Mouse (Mus musculus) CH12.LX (cell line): ENCODE measurements at regions not wholly inside any gene's neighbourhood (a gene's known extent, or its start where the extent isn't known, plus 50 kb on each side); places are given as distances from the start of the nearest gene placed in this dataset.

Experiments used
- DNase-seq: peaks from one replicate; pipeline ENCODE4 v3.0.0-alpha.2; 2013; ENCODE audit errors: extremely low read depth
- H3K27ac ChIP-seq: 2 replicates; pipeline ENCODE4 v1.5.1; 2012; ENCODE audit warnings: low read depth, mild to moderate bottlenecking, control low read depth, moderate library complexity; ENCODE audit not compliant: insufficient read depth
- H3K27me3 ChIP-seq: replicated peaks from 2 replicates; pipeline ENCODE3; 2012; ENCODE audit warnings: inconsistent platforms
- H3K36me3 ChIP-seq, 2 experiments: replicated peaks in 1 of 2; 2 replicates each; pipeline versions ENCODE3 to v1.6.1; 2012; ENCODE audit warnings: inconsistent platforms in 1 of 2, low read length in 1 of 2, mild to moderate bottlenecking in 1 of 2, mixed read lengths in 1 of 2, moderate library complexity in 1 of 2; ENCODE audit not compliant: control insufficient read depth in 1 of 2, insufficient read depth in 1 of 2
- H3K4me1 ChIP-seq, 2 experiments: 2 replicates each; pipeline ENCODE4 v1.6.1; 2012; ENCODE audit warnings: inconsistent platforms in 1 of 2, moderate library complexity in 1 of 2; ENCODE audit not compliant: insufficient read depth in 2 of 2, control insufficient read depth in 1 of 2
- H3K4me2 ChIP-seq: 2 replicates; pipeline ENCODE4 v1.6.1; 2012; ENCODE audit warnings: low read depth, mild to moderate bottlenecking, control low read depth; ENCODE audit not compliant: poor library complexity, insufficient read depth, severe bottlenecking
- H3K4me3 ChIP-seq, 3 experiments: fragments of 150-350 bp in 1 of 3; sonication (generic) in 1 of 3; replicated peaks in 1 of 3; 2 replicates each; pipeline versions ENCODE3 to v1.5.1; 2011 to 2012; ENCODE audit warnings: low read depth in 2 of 3, low read length in 2 of 3, mild to moderate bottlenecking in 2 of 3, moderate library complexity in 2 of 3, control low read depth in 1 of 3, improper control_type of control experiment in 1 of 3, inconsistent platforms in 1 of 3, mixed read lengths in 1 of 3; ENCODE audit not compliant: poor library complexity in 1 of 3
- H3K79me2 ChIP-seq: replicated peaks from 2 replicates; pipeline ENCODE4 v1.6.1; 2012; ENCODE audit warnings: mild to moderate bottlenecking, moderate library complexity; ENCODE audit not compliant: control insufficient read depth, poor library complexity, insufficient read depth, severe bottlenecking; ENCODE audit errors: extremely low read depth
- H3K9ac ChIP-seq: 2 replicates; pipeline ENCODE4 v1.6.1; 2012; ENCODE audit warnings: low read depth, mild to moderate bottlenecking, control low read depth, moderate library complexity; ENCODE audit not compliant: insufficient read depth
- H3K9me3 ChIP-seq: replicated peaks from 2 replicates; pipeline ENCODE3; 2012; ENCODE audit warnings: low read length, inconsistent platforms, mixed read lengths
- BHLHE40 ChIP-seq: IDR thresholded peaks from 2 replicates; pipeline ENCODE4 v1.6.1; 2011; ENCODE audit warnings: mild to moderate bottlenecking, low read depth, low read length, improper control_type of control experiment
- CHD1 ChIP-seq: IDR thresholded peaks from 2 replicates; pipeline ENCODE4 v1.6.1; 2012; ENCODE audit warnings: low read depth, low read length, improper control_type of control experiment, inconsistent platforms
- E2F4 ChIP-seq: IDR thresholded peaks from 2 replicates; pipeline ENCODE4 v1.6.1; 2011; ENCODE audit warnings: low read depth, low read length, improper control_type of control experiment; ENCODE audit not compliant: insufficient replicate concordance
- ELF1 ChIP-seq: IDR thresholded peaks from 2 replicates; pipeline ENCODE4 v1.6.1; 2014; ENCODE audit warnings: low read depth, mild to moderate bottlenecking, inconsistent platforms, low read length, improper control_type of control experiment
- EP300 ChIP-seq: IDR thresholded peaks from 2 replicates; pipeline ENCODE4 v1.6.1; 2011; ENCODE audit warnings: low read length, improper control_type of control experiment
- ETS1 ChIP-seq: conservative IDR thresholded peaks from 2 replicates; pipeline ENCODE4 v1.6.1; 2012; ENCODE audit warnings: low read depth, mild to moderate bottlenecking, inconsistent platforms, low read length, improper control_type of control experiment, moderate library complexity
- HCFC1 ChIP-seq: IDR thresholded peaks from 2 replicates; pipeline ENCODE4 v1.6.1; 2012; ENCODE audit warnings: low read depth, mild to moderate bottlenecking, inconsistent platforms, low read length, improper control_type of control experiment
- JUN ChIP-seq: IDR thresholded peaks from 2 replicates; pipeline ENCODE4 v1.6.1; 2011; ENCODE audit warnings: low read depth, mild to moderate bottlenecking, low read length, improper control_type of control experiment, moderate library complexity; ENCODE audit not compliant: insufficient read depth
- JUND ChIP-seq: conservative IDR thresholded peaks from 2 replicates; pipeline ENCODE4 v1.6.1; 2011; ENCODE audit warnings: low read depth, low read length, improper control_type of control experiment
- KAT2A ChIP-seq: IDR thresholded peaks from 2 replicates; pipeline ENCODE4 v1.6.1; 2012; ENCODE audit warnings: low read length, improper control_type of control experiment, inconsistent platforms; ENCODE audit not compliant: insufficient replicate concordance
- MAX ChIP-seq: IDR thresholded peaks from 2 replicates; pipeline ENCODE4 v1.6.1; 2011; ENCODE audit warnings: low read length, improper control_type of control experiment
- MAZ ChIP-seq: IDR thresholded peaks from 2 replicates; pipeline ENCODE4 v1.6.1; 2012; ENCODE audit warnings: low read depth, mild to moderate bottlenecking, inconsistent platforms, low read length, improper control_type of control experiment, moderate library complexity
- MEF2A ChIP-seq: IDR thresholded peaks from 2 replicates; pipeline ENCODE4 v1.6.1; 2014; ENCODE audit warnings: low read depth, mild to moderate bottlenecking, inconsistent platforms, low read length, improper control_type of control experiment, borderline replicate concordance
- MXI1 ChIP-seq: IDR thresholded peaks from 2 replicates; pipeline ENCODE4 v1.6.1; 2011; ENCODE audit warnings: mild to moderate bottlenecking, low read depth, low read length, improper control_type of control experiment
- MYC ChIP-seq: IDR thresholded peaks from 2 replicates; pipeline ENCODE4 v1.6.1; 2011; ENCODE audit warnings: low read depth, mild to moderate bottlenecking, improper control_type of control experiment, low read length
- NELFE ChIP-seq: IDR thresholded peaks from 2 replicates; pipeline ENCODE4 v1.6.1; 2011; ENCODE audit warnings: low read depth, low read length, improper control_type of control experiment
- POLR2A ChIP-seq: IDR thresholded peaks from 2 replicates; pipeline ENCODE4 v1.6.1; 2011; ENCODE audit warnings: low read depth, mild to moderate bottlenecking, improper control_type of control experiment, low read length
- RAD21 ChIP-seq: IDR thresholded peaks from 2 replicates; pipeline ENCODE4 v1.6.1; 2011; ENCODE audit warnings: low read depth, mild to moderate bottlenecking, low read length, improper control_type of control experiment, moderate library complexity
- RCOR1 ChIP-seq: conservative IDR thresholded peaks from 2 replicates; pipeline ENCODE4 v1.6.1; 2012; ENCODE audit warnings: low read depth, mild to moderate bottlenecking, inconsistent platforms, low read length, improper control_type of control experiment
- SIN3A ChIP-seq: IDR thresholded peaks from 2 replicates; pipeline ENCODE4 v1.6.1; 2012; ENCODE audit warnings: low read length, improper control_type of control experiment, inconsistent platforms
- UBTF ChIP-seq: IDR thresholded peaks from 2 replicates; pipeline ENCODE4 v1.6.1; 2012; ENCODE audit warnings: low read depth, mild to moderate bottlenecking, inconsistent platforms, low read length, improper control_type of control experiment, moderate library complexity
- USF1 ChIP-seq: IDR thresholded peaks from 2 replicates; pipeline ENCODE4 v1.6.1; 2014; ENCODE audit warnings: low read depth, mild to moderate bottlenecking, inconsistent platforms, low read length, improper control_type of control experiment
- USF2 ChIP-seq: conservative IDR thresholded peaks from 2 replicates; pipeline ENCODE4 v1.6.1; 2011; ENCODE audit warnings: low read depth, low read length, improper control_type of control experiment
- ZC3H11A ChIP-seq: IDR thresholded peaks from 2 replicates; pipeline ENCODE4 v1.6.1; 2012; ENCODE audit warnings: low read depth, mild to moderate bottlenecking, inconsistent platforms, low read length, improper control_type of control experiment
- ZKSCAN1 ChIP-seq: IDR thresholded peaks from 2 replicates; pipeline ENCODE4 v1.6.1; 2012; ENCODE audit warnings: low read depth, inconsistent platforms, low read length, improper control_type of control experiment, borderline replicate concordance
- ZNF384 ChIP-seq: IDR thresholded peaks from 2 replicates; pipeline ENCODE4 v1.6.1; 2012; ENCODE audit warnings: low read depth, low read length, improper control_type of control experiment, inconsistent platforms
- dilution Hi-C: fragments of 300-500 bp; cut with MboI; formaldehyde crosslinking; loops from 2 replicates; pipeline ENCODE4 v1.14.3; 2020; ENCODE audit warnings: low sequenced_read_pairs; ENCODE audit not compliant: extremely low pct_unique_long_range_greater_than_20kb, extremely low pct_ligation_motif_present
- in situ Hi-C: fragments of 300-500 bp; cut with MboI; formaldehyde crosslinking; loops from 3 replicates; pipeline ENCODE4 v1.14.3; 2019; ENCODE audit warnings: low sequenced_read_pairs, low pct_ligation_motif_present, low pct_unique_long_range_greater_than_20kb, mixed read lengths

- no peak overlapping the region for H3K4me3 ChIP-seq
- in situ Hi-C loops: no loop called here
- no peak overlapping the region for H3K9ac ChIP-seq
- no peaks in the 10 kb centered on the region for H3K4me1 ChIP-seq
- no peak for DNase-seq
- dilution Hi-C loops: no loop called here
- TF ChIP-seq POLR2A (no peak), MXI1 (no peak), CHD1 (no peak), SIN3A (no peak), JUND (no peak), E2F4 (no peak), ZC3H11A (no peak), USF2 (no peak), RCOR1 (no peak), HCFC1 (no peak), ZNF384 (no peak), MAZ (no peak), MAX (no peak), EP300 (no peak), USF1 (no peak), JUN (no peak), KAT2A (no peak), UBTF (no peak), NELFE (no peak), MEF2A (no peak)
- H3K79me2 ChIP-seq: no peaks in the 10 kb centered on the region
- H3K27me3 ChIP-seq: no peaks in the 10 kb centered on the region
- H3K9me3 ChIP-seq: peaks cover 30% of the 10 kb centered on the region
- no peaks in the 10 kb centered on the region for H3K36me3 ChIP-seq
- no peak overlapping the region for H3K27ac ChIP-seq
- no peak overlapping the region for H3K4me2 ChIP-seq
These were observed 207.0 kb upstream of the Jag1 start for GRCm38 (mm10) chr2:137323445-137323844.

GRCm38 (mm10) chr2:137310511-137310910 is 194.1 kb upstream of the Jag1 start:
- DNase-seq: no peak
- in situ Hi-C loops: no loop called here
- H3K27me3 ChIP-seq: no peaks in the 10 kb centered on the region
- H3K36me3 ChIP-seq: no peaks in the 10 kb centered on the region
- no peak overlapping the region for H3K4me3 ChIP-seq
- H3K9me3 ChIP-seq: peaks cover 39% of the 10 kb centered on the region
- H3K9ac ChIP-seq: no peak overlapping the region
- no peak overlapping the region for H3K4me2 ChIP-seq
- TF ChIP-seq BHLHE40 (no peak), MAZ (no peak), KAT2A (no peak), JUND (no peak), ZKSCAN1 (no peak), JUN (no peak), CHD1 (no peak), MXI1 (no peak), MYC (no peak), RAD21 (no peak), UBTF (no peak), ETS1 (no peak), ZNF384 (no peak), ELF1 (no peak)
- TF ChIP-seq, all 38 proteins: peak for 0
- Histone ChIP-seq H3K79me2 (no peaks in the 10 kb centered on the region), H3K4me1 (no peaks in the 10 kb centered on the region), H3K27ac (no peak overlapping the region)
- dilution Hi-C loops: no loop called here
